Mouse (Mus musculus): Measurements from ENCODE around the gene Arntl. TPM values are rescaled to one million over a fixed set of nuclear protein-coding genes. Genes with fewer than 3 reads are reported as not detected.

Arntl gene
- polyA plus RNA-seq, 2 experiments: 5.6 to 6.8 TPM

- Histone ChIP-seq H3K27me3 (ENCODE audit: control insufficient read depth, insufficient read depth, low read length) (no peaks in the 10 kb centered on the region), H3K9ac (ENCODE audit: low read depth, low read length, severe bottlenecking) (no peak overlapping the region), H3K4me1 (ENCODE audit: control insufficient read depth, insufficient read depth, low read length) (no peaks in the 10 kb centered on the region; the same call in 1 of the 2 replicates), H3K27ac (replicated peaks; ENCODE audit: low read depth, low read length) (no peak overlapping the region), H3K4me3 (replicated peaks; ENCODE audit: low read length) (no peak overlapping the region), H3K9me3 (ENCODE audit: control insufficient read depth, low read length) (no peaks in the 10 kb centered on the region), H3K4me2 (replicated peaks; ENCODE audit: low read depth, low read length, severe bottlenecking) (no peak overlapping the region), H3K36me3 (ENCODE audit: control insufficient read depth, insufficient read depth, low read length) (no peaks in the 10 kb centered on the region)
- no peak for ATAC-seq (ENCODE audit: low FRiP score, low read depth)
- WGBS: 69% methylated on average over 5 of the region's 6 CpGs
- TF ChIP-seq POLR2A (IDR thresholded peaks at IDR 0.05; ENCODE audit: borderline replicate concordance, extremely low read depth, insufficient read depth, insufficient read length): no peak
- no peak for DNase-seq (ENCODE audit: low spot score)
These were observed 65.2 kb downstream of the Arntl start for GRCm38 (mm10) chr7:113272338-113272997.

GRCm38 (mm10) chr7:113277245-113277644 lies 70.0 kb downstream of the Arntl start:
- no peaks in the 10 kb centered on the region for H3K27me3 ChIP-seq (ENCODE audit: control insufficient read depth, insufficient read depth, low read length)
- ATAC-seq (ENCODE audit: low FRiP score, low read depth) (no peak), DNase-seq (ENCODE audit: low spot score) (no peak)
- H3K9me3 ChIP-seq (ENCODE audit: control insufficient read depth, low read length): no peaks in the 10 kb centered on the region
- no peak for TF ChIP-seq POLR2A (IDR thresholded peaks at IDR 0.05; ENCODE audit: borderline replicate concordance, extremely low read depth, insufficient read depth, insufficient read length)
- H3K9ac ChIP-seq (ENCODE audit: low read depth, low read length, severe bottlenecking): no peak overlapping the region
- H3K4me3 ChIP-seq (replicated peaks; ENCODE audit: low read length): no peak overlapping the region
- H3K4me1 ChIP-seq (ENCODE audit: control insufficient read depth, insufficient read depth, low read length): no peaks in the 10 kb centered on the region
- H3K4me2 ChIP-seq (replicated peaks; ENCODE audit: low read depth, low read length, severe bottlenecking): no peak overlapping the region
- no peaks in the 10 kb centered on the region for H3K36me3 ChIP-seq (ENCODE audit: control insufficient read depth, insufficient read depth, low read length)
- 80% methylated on average over 2 of the region's 2 CpGs for WGBS
- H3K27ac ChIP-seq (replicated peaks; ENCODE audit: low read depth, low read length): no peak overlapping the region

GRCm38 (mm10) chr7:113278493-113278892 lies 71.2 kb downstream of the Arntl start:
- 82% methylated on average over 4 of the region's 4 CpGs for WGBS
- Histone ChIP-seq H3K27me3 (ENCODE audit: control insufficient read depth, insufficient read depth, low read length) (no peaks in the 10 kb centered on the region), H3K4me2 (replicated peaks; ENCODE audit: low read depth, low read length, severe bottlenecking) (no peak overlapping the region), H3K9me3 (ENCODE audit: control insufficient read depth, low read length) (no peaks in the 10 kb centered on the region), H3K9ac (ENCODE audit: low read depth, low read length, severe bottlenecking) (no peak overlapping the region), H3K36me3 (ENCODE audit: control insufficient read depth, insufficient read depth, low read length) (no peaks in the 10 kb centered on the region), H3K27ac (replicated peaks; ENCODE audit: low read depth, low read length) (no peak overlapping the region), H3K4me1 (ENCODE audit: control insufficient read depth, insufficient read depth, low read length) (no peaks in the 10 kb centered on the region), H3K4me3 (replicated peaks; ENCODE audit: low read length) (no peak overlapping the region)
- ATAC-seq (ENCODE audit: low FRiP score, low read depth): no peak
- no peak for DNase-seq (ENCODE audit: low spot score)
- no peak for TF ChIP-seq POLR2A (IDR thresholded peaks at IDR 0.05; ENCODE audit: borderline replicate concordance, extremely low read depth, insufficient read depth, insufficient read length)

- H3K27ac ChIP-seq (replicated peaks; ENCODE audit: low read depth, low read length): no peak overlapping the region
- no peak overlapping the region for H3K4me2 ChIP-seq (replicated peaks; ENCODE audit: low read depth, low read length, severe bottlenecking)
- no peaks in the 10 kb centered on the region for H3K27me3 ChIP-seq (ENCODE audit: control insufficient read depth, insufficient read depth, low read length)
- no peaks in the 10 kb centered on the region for H3K36me3 ChIP-seq (ENCODE audit: control insufficient read depth, insufficient read depth, low read length)
- TF ChIP-seq POLR2A (IDR thresholded peaks at IDR 0.05; ENCODE audit: borderline replicate concordance, extremely low read depth, insufficient read depth, insufficient read length): no peak
- DNase-seq (ENCODE audit: low spot score): no peak
- 60% methylated on average over 2 of the region's 2 CpGs for WGBS
- no peaks in the 10 kb centered on the region for H3K4me1 ChIP-seq (ENCODE audit: control insufficient read depth, insufficient read depth, low read length)
- no peak overlapping the region for H3K9ac ChIP-seq (ENCODE audit: low read depth, low read length, severe bottlenecking)
- ATAC-seq (ENCODE audit: low FRiP score, low read depth): no peak
- no peak overlapping the region for H3K4me3 ChIP-seq (replicated peaks; ENCODE audit: low read length)
- H3K9me3 ChIP-seq (ENCODE audit: control insufficient read depth, low read length): no peaks in the 10 kb centered on the region
These were observed 72.0 kb downstream of the Arntl start for GRCm38 (mm10) chr7:113279246-113279645.

- Histone ChIP-seq H3K27me3 (ENCODE audit: control insufficient read depth, insufficient read depth, low read length) (no peaks in the 10 kb centered on the region), H3K9ac (ENCODE audit: low read depth, low read length, severe bottlenecking) (no peak overlapping the region), H3K4me1 (ENCODE audit: control insufficient read depth, insufficient read depth, low read length) (no peaks in the 10 kb centered on the region), H3K36me3 (ENCODE audit: control insufficient read depth, insufficient read depth, low read length) (0 out of 2 replicates have a peak, but pooled peaks cover 3% of the 10 kb centered on the region), H3K4me3 (replicated peaks; ENCODE audit: low read length) (no peak overlapping the region), H3K4me2 (replicated peaks; ENCODE audit: low read depth, low read length, severe bottlenecking) (no peak overlapping the region), H3K9me3 (ENCODE audit: control insufficient read depth, low read length) (no peaks in the 10 kb centered on the region), H3K27ac (replicated peaks; ENCODE audit: low read depth, low read length) (no peak overlapping the region)
- ATAC-seq (ENCODE audit: low FRiP score, low read depth): no peak
- no peak for TF ChIP-seq POLR2A (IDR thresholded peaks at IDR 0.05; ENCODE audit: borderline replicate concordance, extremely low read depth, insufficient read depth, insufficient read length)
- 88% methylated on average over 2 of the region's 2 CpGs for WGBS
- no peak for DNase-seq (ENCODE audit: low spot score)
These were observed 78.1 kb downstream of the Arntl start for GRCm38 (mm10) chr7:113285405-113285804.
